Mouse (Mus musculus) lung, embryonic 14.5 days (tissue): ENCODE measurements around the gene Tmem120b. TPM values are rescaled to one million over a fixed set of nuclear protein-coding genes. Genes with fewer than 3 reads are reported as not detected.

Experiments
- ATAC-seq: fragments of 200-750 bp; cut with Nextera tagmentation; 2 replicates; pipeline ENCODE4 v1.8.0; 2017; ENCODE audit warnings: mild to moderate bottlenecking, moderate TSS enrichment, moderate library complexity; ENCODE audit not compliant: insufficient read depth
- DNase-seq: peaks from one replicate; pipeline ENCODE4 v3.0.0-alpha.2; 2015
- H3K27ac ChIP-seq: fragments of 300-500 bp; sonication (generic); 2 replicates; pipeline ENCODE4 v1.5.1; 2014; ENCODE audit warnings: low read depth, mild to moderate bottlenecking, moderate library complexity
- H3K27me3 ChIP-seq: fragments of 300-500 bp; sonication (generic); 2 replicates; pipeline ENCODE4 v1.6.1; 2014; ENCODE audit warnings: low read length, control low read depth; ENCODE audit not compliant: insufficient read depth
- H3K36me3 ChIP-seq: fragments of 300-500 bp; sonication (generic); 2 replicates; pipeline ENCODE4 v1.6.1; 2014; ENCODE audit warnings: control low read depth; ENCODE audit not compliant: insufficient read depth
- H3K4me1 ChIP-seq: fragments of 300-500 bp; sonication (generic); 2 replicates; pipeline ENCODE4 v1.6.1; 2014; ENCODE audit warnings: antibody characterized with exemption, control low read depth; ENCODE audit not compliant: insufficient read depth
- H3K4me2 ChIP-seq: fragments of 300-500 bp; sonication (generic); 2 replicates; pipeline ENCODE4 v1.6.1; 2014; ENCODE audit warnings: mild to moderate bottlenecking
- H3K4me3 ChIP-seq: fragments of 300-500 bp; sonication (generic); 2 replicates; pipeline ENCODE4 v1.5.1; 2014; ENCODE audit warnings: low read depth, low read length
- H3K9ac ChIP-seq: fragments of 300-500 bp; sonication (generic); 2 replicates; pipeline ENCODE4 v1.6.1; 2014
- H3K9me3 ChIP-seq: fragments of 300-500 bp; sonication (generic); 2 replicates; pipeline ENCODE4 v1.6.1; 2016; ENCODE audit warnings: low read depth, low read length, control low read depth
- CTCF ChIP-seq: IDR thresholded peaks from 2 replicates; pipeline ENCODE4 v1.5.1; 2016; ENCODE audit warnings: antibody characterized with exemption, low read depth
- WGBS: fragments of 180-500 bp; shearing (Covaris S2); extraction: QIAGEN DNeasy Blood & Tissue Kit; methylation state at CpG from one replicate; pipeline ENCODE4 v1.1.7; 2014; 5-methylcytosine and 5-hydroxymethylcytosine counted together
- polyA plus RNA-seq: library from polyadenylated mRNA; unstranded; fragments of >200 nt; fragmentation: Nextera tagmentation; extraction: Ambion mirVana; gene quantifications from 2 replicates; pipeline ENCODE4 v1.2.1, GENCODE M21; 2014

Tmem120b gene
- polyA plus RNA-seq, 1 experiment from 2014 or later: 10.0 TPM

- peak overlapping the region; percentile 37; the same call in 1 of the 2 replicates for H3K27ac ChIP-seq
- no peaks in the 10 kb centered on the region for H3K27me3 ChIP-seq
- no peaks in the 10 kb centered on the region for H3K4me1 ChIP-seq
- H3K4me3 ChIP-seq: no peak overlapping the region
- no peak overlapping the region for H3K4me2 ChIP-seq
- WGBS: 56% methylated on average over 6 of the region's 6 CpGs
- H3K9ac ChIP-seq: no peak overlapping the region
- peaks cover 22% of the 10 kb centered on the region; the same call in 1 of the 2 replicates for H3K36me3 ChIP-seq
- no peaks in the 10 kb centered on the region for H3K9me3 ChIP-seq
- no peak for DNase-seq
- no peak for ATAC-seq
- no peak for TF ChIP-seq CTCF
Measured at GRCm38 (mm10) chr5:123026414-123026813, 41.8 kb upstream of the Tmem120b start.

GRCm38 (mm10) chr5:123027436-123027835 is 40.8 kb upstream of the Tmem120b start:
- TF ChIP-seq CTCF: no peak
- no peaks in the 10 kb centered on the region for H3K27me3 ChIP-seq
- no peak overlapping the region for H3K4me3 ChIP-seq
- no peak overlapping the region for H3K4me2 ChIP-seq
- 45% methylated on average over 6 of the region's 6 CpGs for WGBS
- ATAC-seq: no peak
- no peak overlapping the region for H3K9ac ChIP-seq
- H3K9me3 ChIP-seq: no peaks in the 10 kb centered on the region
- DNase-seq: peak; percentile 55
- no peak overlapping the region for H3K27ac ChIP-seq
- peaks cover 25% of the 10 kb centered on the region; the same call in 1 of the 2 replicates for H3K36me3 ChIP-seq
- no peaks in the 10 kb centered on the region for H3K4me1 ChIP-seq

GRCm38 (mm10) chr5:123029729-123030128 is 38.5 kb upstream of the Tmem120b start:
- H3K27me3 ChIP-seq: no peaks in the 10 kb centered on the region
- 91% methylated on average over 7 of the region's 7 CpGs for WGBS
- DNase-seq (no peak), ATAC-seq (no peak)
- H3K4me1 ChIP-seq: no peaks in the 10 kb centered on the region
- H3K9ac ChIP-seq: no peak overlapping the region
- H3K4me2 ChIP-seq: no peak overlapping the region
- no peak overlapping the region for H3K4me3 ChIP-seq
- no peaks in the 10 kb centered on the region for H3K9me3 ChIP-seq
- H3K27ac ChIP-seq: no peak overlapping the region
- peaks cover 26% of the 10 kb centered on the region; the same call in 1 of the 2 replicates for H3K36me3 ChIP-seq
- no peak for TF ChIP-seq CTCF

- H3K9ac ChIP-seq: no peak overlapping the region
- H3K27me3 ChIP-seq: no peaks in the 10 kb centered on the region
- no peaks in the 10 kb centered on the region for H3K9me3 ChIP-seq
- ATAC-seq: no peak
- no peak for TF ChIP-seq CTCF
- peaks cover 26% of the 10 kb centered on the region; the same call in 1 of the 2 replicates for H3K36me3 ChIP-seq
- no peak for DNase-seq
- H3K4me3 ChIP-seq: no peak overlapping the region
- H3K27ac ChIP-seq: no peak overlapping the region
- 93% methylated on average over 3 of the region's 3 CpGs for WGBS
- H3K4me2 ChIP-seq: no peak overlapping the region
- no peaks in the 10 kb centered on the region for H3K4me1 ChIP-seq
Measured at GRCm38 (mm10) chr5:123031312-123031711, 36.9 kb upstream of the Tmem120b start.

GRCm38 (mm10) chr5:123033646-123034160 is 34.5 kb upstream of the Tmem120b start:
- H3K36me3 ChIP-seq: peaks cover 26% of the 10 kb centered on the region; the same call in 1 of the 2 replicates
- no peak for TF ChIP-seq CTCF
- no peak overlapping the region for H3K4me2 ChIP-seq
- no peak overlapping the region for H3K4me3 ChIP-seq
- no peak overlapping the region for H3K27ac ChIP-seq
- H3K27me3 ChIP-seq: no peaks in the 10 kb centered on the region
- H3K4me1 ChIP-seq: no peaks in the 10 kb centered on the region
- no peaks in the 10 kb centered on the region for H3K9me3 ChIP-seq
- no peak for DNase-seq
- ATAC-seq: no peak
- H3K9ac ChIP-seq: no peak overlapping the region
- WGBS: 72% methylated on average over 7 of the region's 7 CpGs

- no peak overlapping the region; the same call in 1 of the 2 replicates for H3K27ac ChIP-seq
- no peak overlapping the region for H3K4me3 ChIP-seq
- H3K9ac ChIP-seq: no peak overlapping the region
- no peaks in the 10 kb centered on the region for H3K9me3 ChIP-seq
- 0 out of 2 replicates have a peak, but pooled peaks cover 4% of the 10 kb centered on the region for H3K4me1 ChIP-seq
- DNase-seq (no peak), ATAC-seq (no peak)
- no peak for TF ChIP-seq CTCF
- peaks cover 18% of the 10 kb centered on the region; the same call in 1 of the 2 replicates for H3K36me3 ChIP-seq
- H3K27me3 ChIP-seq: no peaks in the 10 kb centered on the region
- 88% methylated on average over 4 of the region's 4 CpGs for WGBS
- no peak overlapping the region for H3K4me2 ChIP-seq
Measured at GRCm38 (mm10) chr5:123035089-123035488, 33.1 kb upstream of the Tmem120b start.

GRCm38 (mm10) chr5:123035564-123035963 is 32.7 kb upstream of the Tmem120b start:
- no peak overlapping the region; the same call in 1 of the 2 replicates for H3K27ac ChIP-seq

More at GRCm38 (mm10) chr5:123035564-123035963, 32.7 kb upstream of the Tmem120b start:
- H3K4me1 ChIP-seq: 0 out of 2 replicates have a peak, but pooled peaks cover 4% of the 10 kb centered on the region
- H3K4me3 ChIP-seq: no peak overlapping the region
- no peak overlapping the region for H3K9ac ChIP-seq
- no peak for ATAC-seq
- no peaks in the 10 kb centered on the region for H3K27me3 ChIP-seq
- H3K4me2 ChIP-seq: no peak overlapping the region
- 20% methylated on average over 6 of the region's 6 CpGs for WGBS
- peaks cover 13% of the 10 kb centered on the region; the same call in 1 of the 2 replicates for H3K36me3 ChIP-seq
- peak; percentile 37 for DNase-seq
- no peak for TF ChIP-seq CTCF
- no peaks in the 10 kb centered on the region for H3K9me3 ChIP-seq
